Mouse (Mus musculus) erythroblast, embryonic 14.5 days (primary cell): ENCODE measurements around the gene Fignl2.

Experiments
- GATA1 ChIP-seq: IDR thresholded peaks from 2 replicates; pipeline ENCODE4 v1.6.1; 2012; ENCODE audit warnings: low read length, inconsistent platforms, mixed read lengths
- TAL1 ChIP-seq: IDR thresholded peaks from 3 replicates; pipeline ENCODE4 v1.6.1; 2012; ENCODE audit warnings: low read length, inconsistent platforms, mixed read lengths

- TF ChIP-seq GATA1 (no peak), TAL1 (no peak)
Observed at GRCm38 (mm10) chr15:101059570-101060279, 18.6 kb downstream of the Fignl2 start.
